Mouse (Mus musculus): Measurements from ENCODE around the gene 6330409D20Rik.

The 6330409D20Rik gene

GRCm38 (mm10) chr2:32740916-32741272 is at the start of gene 6330409D20Rik:
Gene 6330409D20Rik (minus strand): TSS chr2:32741016.
- no peak for DNase-seq (ENCODE audit: low spot score)

GRCm38 (mm10) chr2:32788581-32788980 is 47.8 kb upstream of the 6330409D20Rik start:
- DNase-seq (ENCODE audit: low spot score) = no peak

- DNase-seq (ENCODE audit: low spot score) = no peak
These were observed 46.4 kb upstream of the 6330409D20Rik start for GRCm38 (mm10) chr2:32787176-32787575.

- no peak for DNase-seq (ENCODE audit: low spot score)
These were observed 43.3 kb upstream of the 6330409D20Rik start, which contains the start of gene Cfap157 for GRCm38 (mm10) chr2:32784048-32784681. Gene Cfap157 (minus strand): TSS chr2:32784428.

GRCm38 (mm10) chr2:32781710-32782109 is 40.9 kb upstream of the 6330409D20Rik start:
- DNase-seq (ENCODE audit: low spot score) = no peak

GRCm38 (mm10) chr2:32779714-32780113 is 38.9 kb upstream of the 6330409D20Rik start:
- no peak for DNase-seq (ENCODE audit: low spot score)

- peak; percentile 58 for DNase-seq (ENCODE audit: low spot score)
These were observed 38.3 kb upstream of the 6330409D20Rik start for GRCm38 (mm10) chr2:32779131-32779530.

GRCm38 (mm10) chr2:32778081-32778480 is 37.3 kb upstream of the 6330409D20Rik start:
- DNase-seq (ENCODE audit: low spot score) = no peak

- no peak for DNase-seq (ENCODE audit: low spot score)
These were observed 35.4 kb upstream of the 6330409D20Rik start for GRCm38 (mm10) chr2:32776192-32776591.

- DNase-seq (ENCODE audit: low spot score) = peak; percentile 95
These were observed 34.7 kb upstream of the 6330409D20Rik start, which contains the start of the genes Ttc16 and Ptrh1 for GRCm38 (mm10) chr2:32775359-32776074. Gene Ttc16 (minus strand): TSS chr2:32775633. Gene Ptrh1 (plus strand): TSS chr2:32775786.

- no peak for DNase-seq (ENCODE audit: low spot score)
These were observed 31.9 kb upstream of the 6330409D20Rik start for GRCm38 (mm10) chr2:32772626-32773279.

- no peak for DNase-seq (ENCODE audit: low spot score)
These were observed 31.1 kb upstream of the 6330409D20Rik start for GRCm38 (mm10) chr2:32771886-32772285.

- no peak for DNase-seq (ENCODE audit: low spot score)
These were observed 28.7 kb upstream of the 6330409D20Rik start for GRCm38 (mm10) chr2:32769327-32770085.

- peak; percentile 63 for DNase-seq (ENCODE audit: low spot score)
These were observed 28.0 kb upstream of the 6330409D20Rik start for GRCm38 (mm10) chr2:32768661-32769285.

GRCm38 (mm10) chr2:32767241-32767640 is 26.4 kb upstream of the 6330409D20Rik start:
- no peak for DNase-seq (ENCODE audit: low spot score)

- no peak for DNase-seq (ENCODE audit: low spot score)
These were observed 22.5 kb upstream of the 6330409D20Rik start for GRCm38 (mm10) chr2:32763353-32763752.

GRCm38 (mm10) chr2:32761859-32762258 is 21.0 kb upstream of the 6330409D20Rik start:
- DNase-seq (ENCODE audit: low spot score) = no peak

GRCm38 (mm10) chr2:32761361-32761760 is 20.5 kb upstream of the 6330409D20Rik start:
- DNase-seq (ENCODE audit: low spot score) = no peak

- no peak for DNase-seq (ENCODE audit: low spot score)
These were observed 18.2 kb upstream of the 6330409D20Rik start for GRCm38 (mm10) chr2:32759001-32759400.

- no peak for DNase-seq (ENCODE audit: low spot score)
These were observed 17.7 kb upstream of the 6330409D20Rik start for GRCm38 (mm10) chr2:32758503-32758902.

GRCm38 (mm10) chr2:32757056-32757845 is 16.4 kb upstream of the 6330409D20Rik start, which contains the start of gene Tor2a:
Gene Tor2a (plus strand): TSS chr2:32757234.
- DNase-seq (ENCODE audit: low spot score) = peak; percentile 94

Data from ovary, postnatal 14 days (tissue).